Mouse (Mus musculus): ENCODE measurements around the gene Mtfmt. TPM values are rescaled to one million over a fixed set of nuclear protein-coding genes. Genes with fewer than 3 reads are reported as not detected.

Mtfmt gene
- polyA plus RNA-seq, 1 experiment from 2014 or later, result 23.7 TPM

- Histone ChIP-seq H3K36me3 (replicated peaks; ENCODE audit: control insufficient read depth, insufficient read depth) (no peaks in the 10 kb centered on the region), H3K27ac (no peak overlapping the region), H3K4me3 (replicated peaks; ENCODE audit: low read length) (no peak overlapping the region), H3K9ac (no peak overlapping the region), H3K4me2 (replicated peaks) (no peak overlapping the region), H3K9me3 (ENCODE audit: control insufficient read depth, low read length) (no peaks in the 10 kb centered on the region), H3K27me3 (ENCODE audit: control insufficient read depth, insufficient read depth, low read length) (no peaks in the 10 kb centered on the region), H3K4me1 (replicated peaks; ENCODE audit: control insufficient read depth, insufficient read depth, low read length) (peaks cover 5% of the 10 kb centered on the region)
- DNase-seq (ENCODE audit: low spot score) (no peak), ATAC-seq (ENCODE audit: low FRiP score) (no peak)
- 93% methylated on average over 6 of the region's 6 CpGs for WGBS
These were observed 35.6 kb upstream of the Mtfmt start for GRCm38 (mm10) chr9:65399934-65400333.

DNA sequence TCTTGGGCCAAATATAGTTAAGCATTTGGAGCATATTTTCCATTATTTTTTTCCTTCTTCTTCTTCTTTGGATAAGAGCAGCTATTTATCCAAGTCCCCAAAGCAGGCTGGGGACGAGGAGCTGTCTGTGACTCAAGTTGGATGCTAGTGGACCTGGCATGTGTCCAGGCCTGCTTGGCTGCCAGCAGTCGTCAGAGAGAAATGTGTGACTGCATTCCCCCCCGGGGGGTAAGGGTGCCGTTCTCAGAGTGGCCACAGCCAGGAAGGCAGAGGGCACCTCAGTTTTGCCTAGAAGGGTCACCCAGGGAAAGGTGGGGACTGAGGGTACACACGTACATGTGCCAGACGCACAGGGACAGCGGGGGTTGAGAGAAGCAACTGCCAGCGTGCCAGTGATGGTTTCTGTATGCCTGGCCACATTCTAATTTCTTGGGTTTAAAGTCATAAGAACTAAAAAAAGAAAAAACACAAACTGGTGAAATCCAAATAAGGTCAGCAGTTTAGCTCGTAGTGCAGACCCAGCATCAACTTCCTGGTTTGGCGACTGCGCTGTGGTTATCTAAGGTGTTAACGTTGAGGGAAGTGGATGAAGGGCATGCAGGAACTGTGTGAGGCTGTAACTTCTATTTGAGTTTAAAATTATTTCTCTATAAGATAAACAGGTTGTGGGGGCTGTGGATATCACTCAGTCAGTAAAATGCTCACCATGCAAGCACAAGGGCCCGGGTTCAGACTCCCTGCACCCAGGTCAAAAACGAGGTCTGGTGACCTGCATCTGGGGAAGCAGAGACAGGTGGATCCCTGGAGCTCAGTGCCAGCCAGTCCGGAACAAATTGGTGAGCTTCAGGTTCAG lies 31.0 kb upstream of the Mtfmt start:
- DNase-seq (ENCODE audit: low spot score) (peak; percentile 52), ATAC-seq (ENCODE audit: low FRiP score) (no peak)
- Histone ChIP-seq H3K36me3 (replicated peaks; ENCODE audit: control insufficient read depth, insufficient read depth) (no peaks in the 10 kb centered on the region), H3K4me3 (replicated peaks; ENCODE audit: low read length) (no peak overlapping the region), H3K4me2 (replicated peaks) (no peak overlapping the region), H3K27ac (no peak overlapping the region), H3K4me1 (replicated peaks; ENCODE audit: control insufficient read depth, insufficient read depth, low read length) (no peaks in the 10 kb centered on the region), H3K9me3 (ENCODE audit: control insufficient read depth, low read length) (no peaks in the 10 kb centered on the region), H3K27me3 (ENCODE audit: control insufficient read depth, insufficient read depth, low read length) (no peaks in the 10 kb centered on the region), H3K9ac (no peak overlapping the region)
- WGBS, result 70% methylated on average over 15 of the region's 15 CpGs

DNA sequence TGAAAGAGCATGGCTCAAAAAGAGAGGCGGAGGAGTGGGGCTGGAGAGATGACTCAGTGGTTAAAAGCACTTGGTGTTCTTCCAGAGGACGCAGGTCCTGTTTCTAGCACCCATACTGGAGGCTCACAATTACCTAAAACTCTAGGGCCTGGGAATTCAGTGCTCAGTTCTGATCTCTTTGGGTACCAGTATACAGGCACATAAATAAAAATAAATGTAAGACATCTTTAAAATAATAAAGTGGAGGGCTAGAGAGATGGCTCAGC lies 30.5 kb upstream of the Mtfmt start:
- no peak overlapping the region for H3K9ac ChIP-seq
- no peak overlapping the region for H3K4me2 ChIP-seq (replicated peaks)
- no peaks in the 10 kb centered on the region for H3K27me3 ChIP-seq (ENCODE audit: control insufficient read depth, insufficient read depth, low read length)
- ATAC-seq (ENCODE audit: low FRiP score), result no peak
- WGBS, result 73% methylated on average over 2 of the region's 2 CpGs
- H3K36me3 ChIP-seq (replicated peaks; ENCODE audit: control insufficient read depth, insufficient read depth), result no peaks in the 10 kb centered on the region
- H3K4me3 ChIP-seq (replicated peaks; ENCODE audit: low read length), result no peak overlapping the region
- H3K4me1 ChIP-seq (replicated peaks; ENCODE audit: control insufficient read depth, insufficient read depth, low read length), result no peaks in the 10 kb centered on the region
- no peak for DNase-seq (ENCODE audit: low spot score)
- no peak overlapping the region for H3K27ac ChIP-seq
- H3K9me3 ChIP-seq (ENCODE audit: control insufficient read depth, low read length), result no peaks in the 10 kb centered on the region

DNA sequence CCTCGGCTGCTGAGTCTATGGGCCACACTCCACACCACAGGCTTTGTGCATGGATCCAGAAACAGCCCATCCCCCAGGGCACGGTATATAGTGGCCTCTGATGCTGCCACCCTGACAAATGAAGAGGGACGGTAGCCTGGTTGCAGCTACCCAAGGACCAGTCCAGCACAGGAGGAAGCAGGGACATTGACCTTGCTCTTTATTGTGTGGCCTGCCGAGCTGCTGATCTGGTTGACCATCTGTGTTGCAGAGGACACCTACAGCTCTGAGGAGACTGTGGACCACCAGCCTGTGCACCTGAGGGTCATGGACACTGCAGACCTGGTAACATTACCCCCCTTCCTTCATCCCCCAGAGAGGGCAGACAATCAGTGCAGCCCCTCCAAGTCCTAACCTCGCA lies 28.3 kb upstream of the Mtfmt start:
- Histone ChIP-seq H3K9me3 (ENCODE audit: control insufficient read depth, low read length) (no peaks in the 10 kb centered on the region), H3K9ac (no peak overlapping the region), H3K36me3 (replicated peaks; ENCODE audit: control insufficient read depth, insufficient read depth) (no peaks in the 10 kb centered on the region), H3K4me3 (replicated peaks; ENCODE audit: low read length) (no peak overlapping the region), H3K27me3 (ENCODE audit: control insufficient read depth, insufficient read depth, low read length) (no peaks in the 10 kb centered on the region), H3K27ac (no peak overlapping the region), H3K4me2 (replicated peaks) (no peak overlapping the region), H3K4me1 (replicated peaks; ENCODE audit: control insufficient read depth, insufficient read depth, low read length) (no peaks in the 10 kb centered on the region)
- ATAC-seq (ENCODE audit: low FRiP score) (no peak), DNase-seq (ENCODE audit: low spot score) (no peak)
- WGBS, result 80% methylated on average over 5 of the region's 5 CpGs

- WGBS, result 72% methylated on average over 3 of the region's 3 CpGs
- Histone ChIP-seq H3K4me2 (replicated peaks) (no peak overlapping the region), H3K9me3 (ENCODE audit: control insufficient read depth, low read length) (no peaks in the 10 kb centered on the region), H3K27ac (no peak overlapping the region), H3K4me3 (replicated peaks; ENCODE audit: low read length) (no peak overlapping the region), H3K36me3 (replicated peaks; ENCODE audit: control insufficient read depth, insufficient read depth) (no peaks in the 10 kb centered on the region), H3K9ac (no peak overlapping the region), H3K27me3 (ENCODE audit: control insufficient read depth, insufficient read depth, low read length) (no peaks in the 10 kb centered on the region), H3K4me1 (replicated peaks; ENCODE audit: control insufficient read depth, insufficient read depth, low read length) (no peaks in the 10 kb centered on the region)
- ATAC-seq (ENCODE audit: low FRiP score) (no peak), DNase-seq (ENCODE audit: low spot score) (no peak)
These were observed 27.7 kb upstream of the Mtfmt start for GRCm38 (mm10) chr9:65407861-65408260.

- no peaks in the 10 kb centered on the region for H3K9me3 ChIP-seq (ENCODE audit: control insufficient read depth, low read length)
- H3K36me3 ChIP-seq (replicated peaks; ENCODE audit: control insufficient read depth, insufficient read depth), result no peaks in the 10 kb centered on the region
- H3K9ac ChIP-seq, result no peak overlapping the region
- no peaks in the 10 kb centered on the region for H3K27me3 ChIP-seq (ENCODE audit: control insufficient read depth, insufficient read depth, low read length)
- DNase-seq (ENCODE audit: low spot score) (no peak), ATAC-seq (ENCODE audit: low FRiP score) (no peak)
- no peak overlapping the region for H3K27ac ChIP-seq
- H3K4me3 ChIP-seq (replicated peaks; ENCODE audit: low read length), result no peak overlapping the region
- no peaks in the 10 kb centered on the region for H3K4me1 ChIP-seq (replicated peaks; ENCODE audit: control insufficient read depth, insufficient read depth, low read length)
- WGBS, result 68% methylated on average over 5 of the region's 5 CpGs
- H3K4me2 ChIP-seq (replicated peaks), result no peak overlapping the region
These were observed 26.7 kb upstream of the Mtfmt start for GRCm38 (mm10) chr9:65408871-65409295.

GRCm38 (mm10) chr9:65410378-65410777 lies 25.2 kb upstream of the Mtfmt start:
- H3K9me3 ChIP-seq (ENCODE audit: control insufficient read depth, low read length), result no peaks in the 10 kb centered on the region
- WGBS, result 95% methylated on average over 8 of the region's 8 CpGs
- no peaks in the 10 kb centered on the region for H3K4me1 ChIP-seq (replicated peaks; ENCODE audit: control insufficient read depth, insufficient read depth, low read length)
- no peaks in the 10 kb centered on the region for H3K27me3 ChIP-seq (ENCODE audit: control insufficient read depth, insufficient read depth, low read length)
- no peak overlapping the region for H3K4me3 ChIP-seq (replicated peaks; ENCODE audit: low read length)
- DNase-seq (ENCODE audit: low spot score) (no peak), ATAC-seq (ENCODE audit: low FRiP score) (no peak)
- no peak overlapping the region for H3K4me2 ChIP-seq (replicated peaks)
- no peak overlapping the region for H3K9ac ChIP-seq
- H3K36me3 ChIP-seq (replicated peaks; ENCODE audit: control insufficient read depth, insufficient read depth), result no peaks in the 10 kb centered on the region
- H3K27ac ChIP-seq, result no peak overlapping the region

GRCm38 (mm10) chr9:65411326-65411725 lies 24.3 kb upstream of the Mtfmt start:
- no peak overlapping the region for H3K27ac ChIP-seq
- DNase-seq (ENCODE audit: low spot score) (no peak), ATAC-seq (ENCODE audit: low FRiP score) (no peak)
- no peak overlapping the region for H3K9ac ChIP-seq
- H3K4me3 ChIP-seq (replicated peaks; ENCODE audit: low read length), result no peak overlapping the region
- WGBS, result 78% methylated on average over 3 of the region's 3 CpGs
- no peaks in the 10 kb centered on the region for H3K9me3 ChIP-seq (ENCODE audit: control insufficient read depth, low read length)
- H3K27me3 ChIP-seq (ENCODE audit: control insufficient read depth, insufficient read depth, low read length), result no peaks in the 10 kb centered on the region
- no peaks in the 10 kb centered on the region for H3K4me1 ChIP-seq (replicated peaks; ENCODE audit: control insufficient read depth, insufficient read depth, low read length)
- no peaks in the 10 kb centered on the region for H3K36me3 ChIP-seq (replicated peaks; ENCODE audit: control insufficient read depth, insufficient read depth)
- no peak overlapping the region for H3K4me2 ChIP-seq (replicated peaks)

DNA sequence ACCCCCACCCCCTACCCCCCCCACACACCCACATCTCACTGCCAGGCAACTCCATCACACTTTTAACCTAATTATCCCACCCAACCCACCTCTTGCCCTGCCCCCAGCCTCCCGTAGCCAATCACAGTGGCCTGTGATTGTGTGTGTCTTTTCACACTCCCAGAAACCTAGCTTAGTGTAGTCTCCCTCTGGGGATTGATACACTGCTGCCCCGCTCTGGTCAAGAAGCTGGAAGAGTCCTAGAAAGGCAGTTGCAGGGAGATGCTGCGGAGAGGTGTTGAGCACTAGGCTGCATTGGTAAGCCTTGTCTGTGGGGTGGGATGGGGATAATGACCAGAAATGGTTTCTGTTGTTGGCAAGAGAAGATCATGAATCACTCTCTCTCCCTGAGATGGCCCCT lies 17.8 kb upstream of the Mtfmt start:
- Histone ChIP-seq H3K9me3 (ENCODE audit: control insufficient read depth, low read length) (no peaks in the 10 kb centered on the region), H3K4me3 (replicated peaks; ENCODE audit: low read length) (no peak overlapping the region), H3K4me2 (replicated peaks) (no peak overlapping the region), H3K4me1 (replicated peaks; ENCODE audit: control insufficient read depth, insufficient read depth, low read length) (no peaks in the 10 kb centered on the region), H3K36me3 (replicated peaks; ENCODE audit: control insufficient read depth, insufficient read depth) (no peaks in the 10 kb centered on the region), H3K27me3 (ENCODE audit: control insufficient read depth, insufficient read depth, low read length) (no peaks in the 10 kb centered on the region), H3K27ac (no peak overlapping the region), H3K9ac (no peak overlapping the region)
- WGBS, result 62% methylated on average over 3 of the region's 3 CpGs
- ATAC-seq (ENCODE audit: low FRiP score), result no peak
- DNase-seq (ENCODE audit: low spot score), result no peak

- ATAC-seq (ENCODE audit: low FRiP score), result no peak
- H3K27me3 ChIP-seq (ENCODE audit: control insufficient read depth, insufficient read depth, low read length), result no peaks in the 10 kb centered on the region
- no peaks in the 10 kb centered on the region for H3K9me3 ChIP-seq (ENCODE audit: control insufficient read depth, low read length)
- H3K4me2 ChIP-seq (replicated peaks), result no peak overlapping the region
- WGBS, result 75% methylated on average over 3 of the region's 3 CpGs
- H3K36me3 ChIP-seq (replicated peaks; ENCODE audit: control insufficient read depth, insufficient read depth), result no peaks in the 10 kb centered on the region
- H3K4me3 ChIP-seq (replicated peaks; ENCODE audit: low read length), result no peak overlapping the region
- H3K27ac ChIP-seq, result no peak overlapping the region
- no peak overlapping the region for H3K9ac ChIP-seq
- no peaks in the 10 kb centered on the region for H3K4me1 ChIP-seq (replicated peaks; ENCODE audit: control insufficient read depth, insufficient read depth, low read length)
- no peak for DNase-seq (ENCODE audit: low spot score)
These were observed 15.9 kb upstream of the Mtfmt start for GRCm38 (mm10) chr9:65419633-65420032.
